Mouse (Mus musculus) forelimb bud, embryonic 11.5 days (tissue): ENCODE measurements around the gene Tmem132d.

Experiments
- DNase-seq: peaks from one replicate; pipeline ENCODE4 v3.0.0-alpha.2; 2012; ENCODE audit warnings: low read depth, low spot score

Gene Tmem132d

DNA sequence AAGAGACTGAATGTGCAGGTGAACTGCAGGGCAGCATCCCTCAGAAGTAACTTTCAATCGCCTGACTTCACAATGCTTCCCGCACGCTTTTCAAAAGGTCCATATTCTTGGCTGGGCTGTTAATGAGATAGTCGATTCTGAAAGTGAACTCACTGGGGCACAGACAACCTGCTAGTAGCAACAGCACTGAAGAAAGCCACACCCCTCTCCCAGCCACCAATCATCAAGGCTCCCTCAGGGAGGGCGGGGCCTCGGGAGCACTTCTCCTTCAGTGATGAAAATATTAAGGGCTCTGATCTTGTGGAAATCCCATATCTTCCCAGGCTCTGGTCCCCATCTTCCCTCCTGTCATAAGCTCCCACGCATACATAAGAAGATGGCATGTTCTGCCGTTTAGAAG, 27.8 kb downstream of the Tmem132d start:
- no peak for DNase-seq

DNA sequence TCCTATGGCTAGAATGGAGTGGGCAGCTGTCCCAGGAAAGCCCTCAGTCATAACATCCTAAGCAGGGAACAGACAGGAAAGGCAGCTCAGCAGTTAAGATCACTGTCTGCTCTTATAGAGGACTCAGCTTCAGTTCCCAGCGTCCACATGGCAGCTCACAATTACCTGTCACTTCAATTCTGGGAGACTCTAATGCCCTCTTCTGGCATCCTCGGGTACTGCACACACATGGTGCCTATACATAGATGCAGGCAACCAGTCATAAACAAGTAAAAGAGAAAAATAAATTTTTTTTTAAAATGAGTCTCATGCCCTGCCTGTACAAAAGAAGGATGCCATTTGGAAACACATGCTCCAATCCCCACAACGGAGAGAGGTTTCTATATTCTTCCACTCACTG, 28.7 kb downstream of the Tmem132d start:
- DNase-seq = no peak

DNA sequence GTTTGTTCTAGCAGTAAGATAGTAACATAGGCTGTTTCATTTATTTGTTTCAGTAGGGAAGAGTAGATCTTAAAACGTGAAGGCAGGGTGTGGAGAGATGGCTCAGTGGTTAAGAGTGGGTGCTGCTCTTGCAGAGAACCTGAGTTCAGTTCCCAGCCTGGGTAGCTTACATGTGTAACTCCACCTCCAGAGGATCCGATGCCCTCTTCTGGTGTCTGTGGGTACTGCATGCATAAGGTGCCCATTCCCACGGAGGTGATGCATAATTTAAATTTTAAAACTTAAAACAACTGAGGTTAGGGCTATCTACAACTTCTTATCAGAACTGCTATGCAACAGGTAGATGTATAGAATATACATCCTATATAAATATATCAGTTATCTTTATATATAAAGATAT, 40.5 kb downstream of the Tmem132d start:
- DNase-seq = no peak

DNA sequence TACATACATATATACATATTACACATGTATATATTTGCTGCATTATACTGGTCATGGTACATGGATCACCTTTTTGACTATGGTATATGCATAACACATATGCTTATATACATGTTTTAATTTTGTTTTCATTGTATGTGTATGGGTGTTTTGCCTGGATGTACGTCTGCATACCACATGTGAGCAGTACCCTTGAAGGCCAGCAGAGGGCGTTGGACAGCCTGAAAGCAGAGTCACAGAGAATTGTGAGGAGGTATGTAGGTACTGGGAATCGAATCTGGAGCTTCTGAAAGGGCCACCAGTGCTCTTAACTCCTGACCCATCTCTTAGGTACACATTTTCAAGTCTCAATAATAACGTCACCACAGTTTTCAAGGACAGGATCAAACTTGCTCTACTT, 43.2 kb downstream of the Tmem132d start:
- peak; percentile 17 for DNase-seq

DNA sequence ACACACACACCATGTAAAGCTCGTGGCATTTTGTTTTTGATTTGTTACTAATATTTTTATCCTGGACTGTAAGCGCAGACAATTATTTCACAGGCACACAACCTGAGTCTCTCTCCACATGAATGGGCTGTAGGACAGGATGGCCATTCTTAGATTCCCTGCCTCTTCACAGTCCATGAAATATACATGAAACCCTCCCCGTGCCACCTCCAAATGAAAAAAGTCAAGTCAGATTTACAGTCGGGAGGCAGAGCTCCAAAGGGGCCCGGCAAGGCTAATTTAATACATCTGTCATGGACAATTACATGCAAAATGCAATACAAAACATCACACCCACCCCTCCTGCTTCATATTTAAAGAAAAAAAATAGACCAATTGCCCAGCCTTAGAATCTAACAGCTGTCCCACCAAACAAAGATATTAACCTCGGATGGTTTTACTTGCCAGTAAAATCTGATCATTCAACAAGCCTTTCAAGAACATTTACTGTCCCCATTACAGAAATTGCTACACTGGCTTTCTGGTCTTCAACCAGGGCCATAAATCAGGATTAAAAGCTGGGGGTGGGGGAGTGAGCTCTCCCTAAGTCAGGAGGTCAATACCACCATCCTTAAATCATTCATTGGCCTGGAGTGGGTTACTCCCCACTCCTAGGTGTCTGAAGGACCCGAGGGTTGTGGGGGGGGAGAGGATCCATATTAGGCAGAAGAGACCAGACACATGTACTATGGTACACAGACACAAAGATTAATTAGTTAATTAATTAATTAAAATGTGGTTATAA, 44.3 kb downstream of the Tmem132d start:
- peak; percentile 56 for DNase-seq

DNA sequence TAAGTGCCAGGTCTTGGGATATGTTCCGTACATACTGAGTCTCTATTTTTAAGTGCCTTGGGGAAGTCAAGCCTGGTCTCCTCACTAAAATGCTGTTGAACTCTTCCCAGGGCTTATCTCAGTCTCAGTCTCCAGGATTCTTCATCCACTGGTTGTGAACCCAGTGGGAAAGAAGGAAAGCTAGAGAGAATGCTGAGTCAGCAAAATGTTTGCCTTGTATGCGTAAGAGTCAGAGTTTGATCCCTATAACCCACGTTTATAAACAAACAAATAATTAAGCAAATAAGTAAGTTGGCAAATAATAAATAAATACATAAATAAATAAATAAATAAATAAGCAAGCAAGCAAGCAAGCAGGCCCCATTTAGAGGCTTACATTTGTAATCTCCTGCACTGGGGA, 63.1 kb downstream of the Tmem132d start:
- no peak for DNase-seq

DNA sequence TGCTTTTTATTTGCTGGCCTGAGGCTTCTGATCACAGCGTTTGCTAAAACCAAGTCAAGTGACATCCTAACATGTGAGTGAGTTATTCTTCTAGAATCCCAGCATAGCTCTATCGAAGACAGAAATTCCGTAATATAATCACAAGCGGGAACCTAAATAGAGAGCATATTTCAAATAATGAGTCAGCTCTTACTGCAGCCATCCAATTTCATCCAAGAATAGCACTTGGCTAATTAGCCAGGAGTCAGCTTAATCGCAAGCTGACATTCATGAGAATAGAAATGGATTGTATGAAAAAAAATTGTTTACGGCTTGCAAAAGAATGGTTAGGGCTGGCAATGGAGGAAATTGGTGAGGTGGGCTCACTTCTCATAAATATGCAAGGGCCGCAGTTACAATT, 63.8 kb downstream of the Tmem132d start:
- no peak for DNase-seq

DNA sequence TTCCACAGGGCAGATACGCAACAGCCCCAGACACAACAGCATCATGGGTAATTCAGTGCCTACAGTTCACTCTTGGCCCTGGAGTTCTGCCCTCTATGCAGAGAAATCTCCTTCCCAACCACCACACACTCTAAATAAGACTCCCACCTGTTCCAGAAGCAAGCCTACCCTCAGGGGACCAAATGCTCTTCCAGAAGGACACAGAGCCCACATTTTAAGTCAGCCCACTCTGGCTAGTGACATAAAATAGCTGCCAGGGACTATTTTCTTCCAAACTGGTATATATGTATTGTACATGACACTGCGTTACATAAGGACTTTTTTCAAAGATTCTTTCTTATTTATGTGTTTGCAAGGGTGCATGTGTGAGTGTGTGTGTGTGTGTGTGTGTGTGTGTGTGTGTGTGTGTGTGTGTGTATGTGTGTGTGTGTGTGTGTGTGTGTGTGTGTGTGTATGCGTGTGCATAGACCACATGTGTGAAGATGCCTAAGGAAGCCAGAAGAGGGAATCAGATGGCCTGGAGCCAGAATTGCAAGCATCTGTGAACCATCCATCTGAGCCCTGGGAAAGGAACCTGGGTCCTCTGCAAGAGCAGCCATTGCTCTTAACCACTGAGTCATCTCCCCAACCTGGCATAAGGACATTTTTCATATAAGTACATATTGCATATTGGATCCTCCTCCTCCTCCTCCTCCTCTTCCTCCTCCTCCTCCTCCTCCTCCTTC, 67.5 kb downstream of the Tmem132d start:
- DNase-seq = no peak

DNA sequence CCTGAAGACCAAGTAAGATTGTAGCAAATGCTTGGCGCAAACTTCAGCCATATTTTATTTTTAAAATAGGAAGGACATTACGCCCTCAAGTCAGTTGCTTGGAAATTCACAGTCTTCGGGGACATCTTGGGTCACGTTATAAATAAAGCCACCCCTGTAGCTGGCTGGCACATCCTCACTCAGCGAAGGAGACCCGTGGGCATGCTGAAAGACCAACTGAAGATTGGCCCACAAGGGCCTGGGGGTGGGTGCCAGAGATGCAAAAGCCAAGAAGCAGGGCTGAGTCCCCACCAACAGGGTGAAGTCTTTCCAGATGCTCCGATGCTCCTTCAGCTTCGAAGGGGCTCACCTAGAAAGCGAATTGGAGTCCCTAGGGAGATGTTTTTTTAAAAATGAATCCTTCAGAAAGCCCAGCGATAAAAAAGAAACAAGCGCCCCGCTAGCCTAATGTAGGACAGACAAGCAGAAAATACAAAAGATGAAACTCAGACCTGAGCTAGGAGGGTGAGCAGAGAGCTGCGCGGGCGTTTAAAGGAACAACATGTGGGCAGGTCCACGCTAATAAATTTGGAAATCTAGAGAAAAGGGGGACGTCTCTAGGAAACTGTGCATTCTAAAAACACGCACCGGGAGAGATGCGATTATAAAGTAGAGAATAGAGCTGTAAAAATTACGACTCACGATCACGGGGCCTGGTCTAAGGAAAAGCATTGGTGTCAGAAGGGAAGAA, 71.8 kb downstream of the Tmem132d start:
- no peak for DNase-seq

DNA sequence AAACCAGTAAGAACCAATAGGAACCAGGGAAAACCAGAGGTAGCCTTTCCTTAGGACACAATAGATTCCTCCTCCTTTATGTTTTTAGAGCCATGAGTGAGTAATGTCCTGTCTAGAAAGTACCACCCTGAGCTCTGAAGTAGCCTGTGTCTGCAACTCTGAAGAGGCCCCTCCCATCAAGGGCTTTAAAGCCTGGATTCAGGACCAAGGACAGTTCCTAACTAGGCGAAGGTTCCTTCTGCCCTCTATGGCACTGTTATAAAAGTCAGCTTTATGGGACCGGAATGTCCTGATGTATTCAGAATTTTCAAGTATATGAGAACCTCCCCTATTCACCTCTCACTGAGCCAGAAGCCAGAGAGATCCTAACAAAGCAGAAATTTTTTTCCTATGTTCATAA, 84.0 kb downstream of the Tmem132d start:
- DNase-seq = peak; percentile 88

DNA sequence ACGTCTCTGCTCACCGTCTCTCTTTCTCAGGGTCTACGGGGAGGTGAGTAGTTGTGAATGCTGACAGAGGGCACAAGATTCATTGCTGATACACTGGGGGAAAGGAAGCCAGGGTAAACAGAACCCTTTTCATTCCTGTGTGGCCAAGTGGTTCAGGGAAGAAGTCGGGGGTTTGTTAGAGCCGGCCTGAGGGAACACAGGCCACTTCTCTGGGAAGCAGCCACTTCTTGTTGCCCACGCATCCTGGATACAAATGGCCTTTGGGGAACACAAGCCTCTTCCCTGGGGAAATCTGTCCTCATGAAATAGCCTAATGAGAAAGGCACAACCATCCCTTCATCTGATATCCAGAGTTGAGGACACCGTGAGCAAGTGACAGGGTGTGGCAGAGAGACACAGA, 96.0 kb downstream of the Tmem132d start:
- no peak for DNase-seq

DNA sequence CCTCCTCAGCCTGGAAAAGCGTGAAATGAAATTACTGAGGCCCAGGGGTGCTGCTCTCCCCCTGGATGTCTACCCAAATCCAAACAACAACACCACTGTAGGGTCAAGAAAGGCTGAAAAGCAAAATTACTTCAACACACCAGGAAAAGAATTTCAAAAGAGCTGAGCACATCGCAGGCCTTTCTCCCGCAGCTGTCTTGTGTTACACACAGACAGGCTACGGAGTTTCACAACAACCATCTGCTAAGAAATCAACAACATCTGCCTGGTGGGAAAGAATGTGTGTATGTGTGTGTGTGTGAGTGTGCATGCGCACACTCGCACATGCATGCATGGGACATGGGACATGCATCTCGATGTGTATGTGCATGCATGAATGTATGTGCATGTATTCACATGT, 100.1 kb downstream of the Tmem132d start:
- no peak for DNase-seq

DNA sequence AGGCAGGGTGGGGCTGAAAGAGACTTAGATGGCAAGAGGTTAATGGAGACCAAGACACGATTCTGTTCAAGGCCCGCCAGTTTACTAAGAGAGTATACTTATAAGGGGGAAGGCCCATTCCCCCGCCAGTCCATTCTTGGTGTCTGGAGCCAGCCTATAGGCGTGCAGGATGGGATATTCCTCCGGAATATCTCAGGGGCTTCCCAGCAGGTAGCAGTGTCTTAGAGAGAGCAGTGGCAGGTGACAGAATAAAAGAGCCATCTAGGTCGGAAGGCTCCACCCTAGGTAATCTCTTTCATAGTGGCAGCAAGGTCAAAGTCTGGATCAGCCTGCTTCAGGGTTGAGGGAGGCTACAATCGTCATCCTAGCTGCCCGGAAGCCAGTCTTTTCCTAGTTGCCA, 102.5 kb downstream of the Tmem132d start:
- no peak for DNase-seq

DNA sequence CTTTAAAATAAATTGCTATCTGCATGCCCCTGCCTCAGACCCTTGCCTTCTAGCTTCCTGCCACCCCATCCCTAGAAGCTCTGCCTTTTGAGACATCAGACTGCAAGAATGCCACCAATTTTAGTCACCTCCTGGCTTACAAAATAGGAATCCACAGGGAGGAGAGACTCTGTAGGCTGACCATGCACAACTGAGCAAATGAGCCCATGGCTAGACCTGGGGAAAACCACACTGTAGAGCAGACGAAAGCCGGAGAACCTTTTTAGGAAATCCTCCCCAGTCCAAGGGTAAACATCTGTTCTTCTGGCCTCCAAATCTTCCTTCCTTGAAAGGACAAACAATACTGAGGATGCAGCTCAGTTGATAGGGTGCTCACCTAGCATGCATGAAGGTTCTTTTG, 130.5 kb downstream of the Tmem132d start:
- no peak for DNase-seq

DNA sequence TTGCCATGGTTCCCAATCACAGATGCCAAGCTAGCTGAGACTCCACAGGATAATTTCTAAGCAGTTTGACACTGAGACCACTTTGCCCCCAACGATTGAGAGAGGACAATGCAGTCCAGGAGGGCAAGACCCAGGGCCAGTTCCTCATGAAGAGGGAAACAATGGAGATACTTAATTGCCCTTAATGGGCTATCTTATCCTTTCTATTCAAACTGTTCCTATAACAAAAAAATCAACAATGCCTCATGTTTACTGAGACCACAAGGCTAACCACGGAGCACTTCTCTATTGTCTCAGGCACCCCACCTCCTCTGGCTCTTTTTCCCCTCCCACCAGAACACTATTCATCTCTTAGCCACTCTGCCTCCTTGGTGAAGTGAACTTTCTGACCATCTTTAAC, 141.7 kb downstream of the Tmem132d start:
- DNase-seq = no peak

DNA sequence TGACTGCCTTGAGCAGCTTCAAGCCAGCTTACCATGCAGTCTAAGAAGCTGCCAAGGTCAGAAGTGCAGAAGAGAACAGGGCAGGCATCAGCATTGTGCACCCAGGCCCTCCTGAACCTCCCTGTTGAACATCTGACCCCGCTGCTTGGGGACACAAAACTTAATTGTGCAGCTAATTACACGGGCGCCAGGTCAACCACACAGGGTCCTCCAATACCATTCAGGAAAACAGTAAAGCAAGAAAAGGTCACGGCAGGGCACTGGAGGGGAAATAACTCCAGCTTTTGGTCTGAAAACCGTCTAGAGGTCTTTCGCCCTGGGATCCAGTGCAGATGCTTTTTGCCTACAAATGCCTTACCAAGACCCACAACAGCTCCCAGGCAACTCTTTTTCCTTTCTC, 159.6 kb downstream of the Tmem132d start:
- peak; percentile 5 for DNase-seq

DNA sequence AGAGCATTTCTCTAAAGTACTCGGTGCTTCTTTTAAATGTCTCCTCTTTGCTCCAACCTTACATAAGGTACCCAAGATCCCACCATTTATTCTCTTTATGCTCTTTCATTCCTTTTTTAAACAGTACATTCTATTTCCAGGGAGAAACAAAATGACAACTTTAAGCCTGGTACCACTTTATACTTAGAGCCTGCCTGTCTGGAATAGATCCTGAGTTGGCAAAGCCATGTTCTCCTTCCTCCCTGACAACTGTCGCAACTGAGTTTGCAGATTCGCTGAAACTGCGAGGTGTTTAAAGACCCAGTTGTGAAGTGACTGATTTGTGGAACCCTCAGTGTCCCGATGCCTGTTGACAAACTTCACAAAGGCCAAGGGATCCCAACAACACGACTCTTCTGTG, 165.5 kb downstream of the Tmem132d start:
- DNase-seq = no peak

DNA sequence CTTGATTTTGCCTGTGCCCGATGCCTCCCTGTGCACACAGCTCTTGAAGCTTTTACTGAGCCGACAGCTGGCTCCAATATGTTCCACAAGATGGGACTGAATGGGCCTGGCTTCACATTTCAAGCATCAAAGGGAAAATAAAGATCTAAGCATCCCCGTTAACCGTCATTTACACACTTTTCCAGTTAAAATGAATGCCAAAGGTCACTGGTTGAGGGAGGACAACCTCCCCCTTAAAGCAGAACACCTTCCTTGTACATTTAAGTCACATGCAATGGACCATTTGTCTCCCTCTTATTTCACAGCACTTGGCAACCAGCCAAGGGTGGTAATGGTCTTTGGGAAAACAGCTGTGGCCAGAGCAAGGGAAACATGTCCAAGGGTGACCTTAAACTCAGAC, 188.7 kb downstream of the Tmem132d start:
- peak; percentile 82 for DNase-seq

DNA sequence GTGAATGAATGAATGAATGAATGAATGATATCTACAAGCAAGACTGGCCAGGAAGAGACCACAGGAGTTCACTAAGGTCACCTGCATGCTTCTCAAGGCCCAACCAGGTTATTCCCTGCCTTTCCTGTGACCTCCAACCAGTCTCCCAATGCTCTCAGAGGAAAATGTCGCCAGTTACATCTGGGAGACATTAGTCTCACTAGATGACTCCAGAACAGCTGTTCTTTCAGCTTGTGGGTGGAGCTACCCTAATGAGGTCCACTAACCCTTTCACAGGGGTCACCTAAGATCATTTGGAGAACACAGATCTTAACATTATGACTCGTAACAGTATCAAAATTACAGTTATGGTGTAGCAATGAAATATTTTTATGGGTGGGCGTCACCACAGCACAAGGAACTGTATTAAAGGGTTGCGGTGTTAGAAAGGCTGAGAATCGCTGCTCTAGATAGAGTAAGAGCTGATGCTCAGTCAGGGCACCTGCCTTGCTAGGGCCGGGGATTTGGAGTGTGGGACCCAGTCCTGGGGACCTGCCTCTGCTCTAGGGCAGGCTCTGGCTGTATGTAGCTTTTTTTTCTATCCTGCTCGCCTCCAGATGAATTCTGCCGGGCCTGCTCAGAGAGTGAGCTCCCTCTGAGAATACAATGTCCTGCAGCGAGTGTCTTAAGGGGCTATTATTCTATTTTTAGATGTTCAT, 196.1 kb downstream of the Tmem132d start:
- peak; percentile 70 for DNase-seq

DNA sequence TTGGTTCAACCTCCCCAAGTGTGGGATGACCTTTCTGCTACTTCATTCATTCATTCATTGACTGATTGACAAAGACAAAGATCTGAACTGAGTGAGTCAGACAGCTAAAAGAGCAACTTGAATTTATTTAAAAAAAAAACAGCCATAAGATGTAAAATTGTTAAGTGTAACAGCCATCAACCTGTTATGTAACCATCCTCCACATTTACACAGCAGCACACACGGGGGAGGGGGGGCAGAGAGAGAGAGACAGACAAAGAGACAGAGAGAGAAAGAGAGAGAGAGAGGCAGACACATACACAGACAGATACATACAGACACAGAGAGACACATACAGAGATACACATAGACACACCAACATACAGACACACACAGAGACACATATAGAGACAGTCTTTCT, 197.3 kb downstream of the Tmem132d start:
- DNase-seq = no peak

DNA sequence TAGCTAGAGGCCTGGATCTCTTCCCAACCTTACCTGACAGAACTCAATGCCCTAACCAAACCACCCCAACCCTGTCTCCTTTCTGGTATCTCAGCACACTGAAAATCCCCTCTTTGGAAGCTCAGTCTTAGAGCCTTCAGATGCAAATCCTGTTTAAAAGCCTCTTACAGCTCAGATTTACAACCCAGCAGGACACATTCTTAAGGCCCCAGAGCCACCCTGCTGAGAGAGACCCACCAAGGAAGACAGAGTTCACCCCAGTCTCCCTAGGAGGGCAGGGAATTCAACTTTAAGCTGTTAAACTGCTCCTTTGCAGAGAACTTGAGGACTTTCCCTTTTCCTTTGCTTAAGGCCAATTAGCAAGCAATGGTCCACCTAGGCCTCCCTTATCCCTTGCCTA, 199.8 kb downstream of the Tmem132d start:
- no peak for DNase-seq

DNA sequence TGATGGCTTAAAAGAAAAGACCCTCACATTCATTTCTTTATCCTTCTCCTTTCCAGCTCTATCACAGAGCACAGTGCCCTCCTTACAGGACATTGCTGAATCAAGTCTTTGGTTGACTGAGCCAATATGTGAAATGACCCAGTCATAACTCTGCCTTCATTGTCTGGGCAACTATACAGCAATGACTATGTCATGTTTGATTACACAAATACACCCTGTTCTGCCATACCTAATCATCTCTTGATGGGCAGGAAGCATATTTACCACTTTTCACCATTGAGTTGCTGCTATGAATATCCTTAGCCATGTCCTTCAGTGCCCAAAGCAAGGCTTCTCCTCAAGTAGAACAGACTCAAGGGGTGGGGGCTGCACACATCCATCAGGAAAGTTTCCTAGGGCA, 214.6 kb downstream of the Tmem132d start:
- DNase-seq = no peak
